Mouse (Mus musculus): ENCODE results near the gene Atxn7.

DNA sequence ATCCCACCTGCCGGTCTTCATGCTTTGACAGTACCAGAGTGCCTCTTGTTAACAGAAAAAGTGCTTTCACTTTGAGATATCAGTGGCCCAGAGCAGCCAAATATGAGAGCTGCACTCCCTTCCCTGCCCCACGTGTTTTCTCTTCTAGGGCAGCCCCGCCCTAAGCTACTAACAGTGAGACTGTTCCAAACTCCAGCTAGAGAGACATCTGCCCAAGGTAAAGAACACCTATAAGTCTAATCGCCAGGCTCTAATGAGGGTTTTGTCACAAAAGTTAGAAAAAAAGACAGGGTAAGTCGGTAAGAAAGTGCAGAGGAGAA, 27.2 kb upstream of the Atxn7 start:
- TF ChIP-seq CTCF (IDR thresholded peaks at IDR 0.05; ENCODE audit: low read depth, low read length) (no peak), POLR2A (IDR thresholded peaks at IDR 0.05; ENCODE audit: insufficient read depth, low read length) (no peak), EP300 (IDR thresholded peaks at IDR 0.05; ENCODE audit: insufficient read depth, low read depth, low read length) (no peak)
